In genomic region chr15:77794138-77794907, GRCm38 (mm10) we compare ENCODE assay signal across 21 mouse cellular contexts. TPM values are rescaled to one million over a fixed set of nuclear protein-coding genes. Genes with fewer than 3 reads are reported as not detected.
DNase-seq lines count a peak whose midpoint lies in the region; TF ChIP-seq lines count a peak whose summit lies in the region.
"Had no signal": no experiment of that assay in that cellular context is flagged by ENCODE, and none has a peak within 500 bp of the region (broad histone marks: within the 10 kb centered on the region; RNA-seq: fewer than 3 reads in every experiment).

No protein-coding gene starts in this region.

- no peaks in the 10 kb centered on the region; the same call in 1 of the 2 replicates for H3K36me3 ChIP-seq in kidney, adult 2 months (ENCODE audit: control insufficient read depth, insufficient read depth, low read length)
- peaks cover 64% of the 10 kb centered on the region for H3K36me3 ChIP-seq in myocyte (ENCODE audit: control insufficient read depth, insufficient read depth)

- no peak overlapping the region for H3K4me2 ChIP-seq in myocyte (ENCODE audit: low read depth)
- H3K4me2 ChIP-seq: liver, embryonic 13.5 days; lung, embryonic 15.5 days; midbrain, embryonic 11.5 days had no signal

- H3K4me1 ChIP-seq in kidney, adult 2 months (ENCODE audit: control insufficient read depth, insufficient read depth, low read length): peaks cover 36% of the 10 kb centered on the region

- peak; percentile 54 for DNase-seq in adrenal gland, adult 2 months
- DNase-seq in adrenal gland, postnatal 25 days: no peak
- peak; percentile 54 for DNase-seq in kidney, adult 2 months
- DNase-seq in kidney, postnatal 14 days: no peak
- DNase-seq in CD4-positive helper T cell, adult 2 months (ENCODE audit: low read depth, low spot score): peak; percentile 59
- no peak for DNase-seq in thymus, postnatal 4 days
- DNase-seq in urinary bladder, postnatal 4 days (ENCODE audit: low spot score in 2 of 2): no peak
- DNase-seq: adrenal gland, postnatal 10 days; heart, adult 2 months; kidney, postnatal 25 days; liver, embryonic 13.5 days; retina, postnatal 1 day; right cerebral cortex, postnatal 4 days had no signal

- 49% methylated on average over 13 of the region's 13 CpGs for WGBS in kidney, adult 2 months

- no peaks in the 10 kb centered on the region for H3K27me3 ChIP-seq in kidney, adult 2 months (replicated peaks; ENCODE audit: control insufficient read depth, insufficient read depth, low read length)
- H3K27me3 ChIP-seq in myocyte (ENCODE audit: control insufficient read depth, insufficient read depth, insufficient read length): no peaks in the 10 kb centered on the region
- H3K27me3 ChIP-seq: liver, embryonic 13.5 days; lung, embryonic 15.5 days had no signal

- no peak for TF ChIP-seq CTCF in kidney, adult 2 months (conservative IDR thresholded peaks at IDR 0.05; ENCODE audit: insufficient read depth, insufficient read length, low read depth, low read length)

- H3K4me3 ChIP-seq in kidney, adult 2 months (ENCODE audit: insufficient read depth, low read depth, low read length): no peak overlapping the region
- no peak overlapping the region for H3K4me3 ChIP-seq in myocyte
- H3K4me3 ChIP-seq: heart, adult 2 months; liver, embryonic 13.5 days; lung, embryonic 15.5 days had no signal

- H3K79me2 ChIP-seq in myocyte (ENCODE audit: control insufficient read depth, insufficient read depth): peaks cover 96% of the 10 kb centered on the region

- peak overlapping the region; percentile 35 for H3K27ac ChIP-seq in kidney, adult 2 months (ENCODE audit: insufficient read depth, low read depth, low read length)
- H3K27ac ChIP-seq: liver, embryonic 13.5 days; lung, embryonic 15.5 days; macrophage had no signal

- H3ac ChIP-seq in myocyte (ENCODE audit: control insufficient read depth, insufficient read length): no peak overlapping the region

- no peak for TF ChIP-seq POLR2A in kidney, adult 2 months (IDR thresholded peaks at IDR 0.05; ENCODE audit: low read depth, low read length)
- TF ChIP-seq POLR2A in myocyte (IDR thresholded peaks at IDR 0.05; ENCODE audit: insufficient read length, low read depth): no peak

TF ChIP-seq in myocyte, 11 proteins besides CTCF, POLR2A, EP300 and RAD21:
- TF ChIP-seq POLR2AphosphoS2 (IDR thresholded peaks at IDR 0.05; ENCODE audit: insufficient read length, low read depth) (peak; percentile 75), REST (IDR thresholded peaks at IDR 0.05; ENCODE audit: insufficient read depth, insufficient read length) (no peak)

RNA-seq across cellular contexts. Expression of gene Apol8, which starts 37.5 kb away (rescaled TPM):
- total RNA-seq in adrenal gland, adult 2 months (2021): not detected
- polyA plus RNA-seq in adrenal gland, adult 2 months (2012; rRNA removed): not detected in 2 replicates
- total RNA-seq in adrenal gland, postnatal 25 days (2021): not detected in 2 replicates
- 0.03 and 0.06 TPM in 2 replicates for polyA plus RNA-seq in kidney, adult 2 months (2012; rRNA removed)
- 0.38 TPM for polyA plus RNA-seq in myocyte (2012; fragmentation: generic; extraction: Trizol)
- total RNA-seq: gastrocnemius, postnatal 14 days had no signal
- polyA plus RNA-seq: embryonic facial prominence, embryonic 14.5 days; heart, adult 2 months; intestine, embryonic 14.5 days; lung, embryonic 15.5 days; macrophage; thymus, postnatal 0 days had no signal

RNA-seq across cellular contexts. Expression of gene Myh9, which starts 47.7 kb away (rescaled TPM):
- total RNA-seq in adrenal gland, adult 2 months (2021): 100 to 1,000 TPM; 280 to 306 TPM
- polyA plus RNA-seq in adrenal gland, adult 2 months (2012; rRNA removed): 45.4 and 51.9 TPM in 2 replicates
- 325 and 352 TPM in 2 replicates for total RNA-seq in adrenal gland, postnatal 25 days (2021)
- polyA plus RNA-seq in kidney, adult 2 months (2012; rRNA removed): 57.7 and 64.1 TPM in 2 replicates
- polyA plus RNA-seq in myocyte (2012; fragmentation: generic; extraction: Trizol): 466 TPM

Comparison
In these comparisons a context has a peak if more than half of its experiments do, and no peak if none do; other contexts are left out.
1. DNase-seq: peak in adrenal gland, adult 2 months (single experiment), kidney, adult 2 months (single experiment) and CD4-positive helper T cell, adult 2 months (single experiment); none in adrenal gland, postnatal 25 days (single experiment), kidney, postnatal 14 days (single experiment), thymus, postnatal 4 days (single experiment) and urinary bladder, postnatal 4 days (0 of 2).